Mouse (Mus musculus): Measurements from ENCODE around the gene Meis1.

Meis1 gene

DNA sequence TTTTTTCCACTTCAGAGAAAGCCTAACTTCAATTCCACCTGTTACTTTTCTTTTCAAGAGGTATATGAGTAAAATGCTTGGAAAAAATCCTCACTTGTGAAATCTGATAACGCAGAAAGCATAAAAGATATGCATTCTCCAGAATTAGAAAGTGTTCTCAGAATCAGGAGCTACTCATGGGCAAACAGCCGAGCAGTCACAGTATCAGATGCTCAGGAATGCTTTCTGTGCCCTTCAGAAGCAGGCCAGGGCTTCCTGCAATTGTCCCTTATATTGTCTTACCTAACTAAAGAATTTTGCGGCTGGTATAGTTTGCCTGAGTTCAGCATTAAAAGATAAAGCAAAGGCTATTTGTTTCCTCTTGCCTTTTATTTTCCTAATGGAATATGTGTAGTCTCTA is 71.4 kb downstream of the Meis1 start:
- no peak for DNase-seq (ENCODE audit: low spot score)

DNA sequence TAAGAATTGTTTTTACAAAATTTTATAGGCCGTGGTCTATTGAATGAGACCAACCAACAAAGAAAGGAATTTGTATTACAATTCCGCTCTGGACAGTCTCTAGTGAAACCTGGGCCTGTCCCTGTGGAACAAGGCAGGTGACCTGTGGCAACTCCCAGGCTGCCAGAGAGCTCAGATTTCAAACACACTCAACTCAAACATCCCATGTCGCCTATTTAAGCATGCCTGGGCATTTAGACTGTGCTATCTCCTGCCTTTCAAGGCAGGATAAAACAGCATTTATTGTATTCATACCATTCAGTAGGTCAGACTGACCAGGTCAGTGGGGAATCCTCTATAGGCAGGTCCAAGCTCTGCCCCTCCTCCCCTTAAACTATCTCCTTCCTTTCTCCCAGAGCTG is 73.0 kb downstream of the Meis1 start:
- DNase-seq (ENCODE audit: low spot score) = no peak

DNA sequence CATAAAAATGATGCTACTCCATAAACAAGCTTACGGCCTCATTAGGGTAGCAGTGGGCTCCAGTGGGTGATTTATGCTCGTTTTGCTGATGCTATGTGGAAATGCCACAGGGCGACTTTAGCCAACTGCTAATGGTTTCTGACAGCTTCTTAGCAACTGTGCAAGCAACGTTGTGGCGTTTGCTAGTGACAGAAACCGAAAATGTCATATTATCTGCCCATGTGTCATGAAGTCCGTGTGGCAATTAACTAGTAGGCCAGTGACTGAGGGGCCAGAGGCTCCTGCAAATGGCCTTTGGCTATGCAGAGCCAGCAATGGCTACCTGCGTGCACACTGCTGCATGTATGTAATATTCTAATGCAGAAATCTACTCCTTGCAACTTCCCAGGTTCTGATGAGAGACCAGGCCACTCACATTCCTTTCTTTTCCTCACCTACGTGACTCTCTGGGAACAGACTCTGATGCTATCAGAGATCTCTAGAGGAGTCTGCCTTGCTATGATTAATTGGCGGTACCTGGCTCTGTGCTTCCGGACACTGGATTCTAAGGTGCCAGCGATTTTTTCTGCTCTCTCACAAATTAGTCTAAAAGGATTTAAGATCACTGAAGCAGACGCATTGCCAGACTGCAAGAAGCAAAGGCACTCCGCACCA is 73.7 kb downstream of the Meis1 start:
- no peak for DNase-seq (ENCODE audit: low spot score)

DNA sequence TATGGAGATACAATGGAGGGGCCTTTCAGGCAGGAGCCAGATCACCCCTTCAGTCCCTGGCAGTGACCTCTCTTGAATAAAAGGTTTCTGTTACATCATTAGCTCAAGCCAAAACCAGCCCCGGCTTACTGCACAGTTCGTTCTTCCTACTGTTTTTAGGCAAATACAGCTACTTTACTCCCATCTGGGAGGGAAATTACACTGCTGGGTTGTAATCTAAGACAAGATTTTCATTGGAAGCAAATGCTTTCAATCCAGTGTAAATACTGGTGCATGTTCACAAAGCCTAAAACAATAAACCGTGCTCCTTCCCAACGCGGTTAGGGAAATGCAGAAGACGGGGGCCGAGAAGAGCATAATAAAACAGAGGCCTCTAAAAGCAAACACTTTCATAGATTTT is 74.6 kb downstream of the Meis1 start:
- DNase-seq (ENCODE audit: low spot score) = no peak

DNA sequence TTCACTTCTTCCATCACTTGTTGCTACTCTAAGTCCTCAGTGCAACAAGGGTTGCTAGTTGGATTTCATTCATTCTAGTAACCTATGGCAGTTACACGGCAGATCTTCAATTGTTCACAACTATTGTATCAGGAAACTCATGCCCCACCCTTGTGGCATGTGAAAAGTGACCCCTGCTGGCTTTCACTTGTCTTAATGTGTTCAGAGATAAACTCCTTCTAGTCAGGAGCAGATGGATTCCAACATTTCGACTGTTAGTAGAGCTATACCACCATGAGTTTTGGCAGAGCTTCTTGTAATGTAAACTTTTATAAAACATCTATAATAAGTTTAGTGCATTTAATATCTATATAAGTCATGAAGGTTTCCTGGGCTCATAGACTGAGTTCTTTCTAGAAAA is 75.8 kb downstream of the Meis1 start:
- DNase-seq (ENCODE audit: low spot score) = no peak

DNA sequence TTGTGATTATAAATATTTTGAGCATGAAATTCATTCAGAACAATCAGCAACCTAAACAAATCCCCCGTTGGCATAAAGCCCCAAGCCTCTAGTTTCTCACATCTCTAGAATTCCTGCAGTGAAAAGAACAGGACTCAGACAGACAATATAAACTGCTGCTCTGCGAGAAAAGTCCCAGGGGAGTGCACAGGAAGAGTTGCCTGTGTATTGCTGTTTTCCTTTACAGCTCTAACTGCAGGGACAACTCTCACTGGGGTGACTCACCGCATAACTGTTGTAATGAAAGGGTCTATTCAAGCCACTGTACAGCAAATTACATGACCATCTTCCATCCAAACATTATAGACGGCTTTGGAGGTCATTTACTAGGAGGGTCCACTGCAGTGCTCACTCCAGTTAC is 77.9 kb downstream of the Meis1 start:
- DNase-seq (ENCODE audit: low spot score) = no peak

DNA sequence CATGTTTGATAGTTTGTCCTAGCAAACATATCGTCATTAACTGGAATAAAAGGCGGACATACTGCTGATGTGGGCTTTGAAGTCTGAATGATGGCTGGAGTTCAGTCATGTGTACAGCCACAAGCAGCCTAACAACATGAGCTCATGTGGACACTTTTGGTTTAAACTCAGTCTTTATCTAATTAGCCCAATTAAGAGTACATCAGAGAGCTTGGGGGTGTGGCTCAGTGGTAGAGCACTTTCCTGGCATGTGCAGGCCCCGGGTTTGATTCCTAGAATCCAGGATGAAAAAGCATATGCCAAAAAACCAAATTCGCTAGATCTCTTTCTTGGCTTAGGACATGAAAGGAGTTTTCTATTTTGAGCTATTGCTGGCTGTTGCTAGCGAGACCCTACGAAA is 83.9 kb downstream of the Meis1 start:
- DNase-seq (ENCODE audit: low spot score) = no peak

DNA sequence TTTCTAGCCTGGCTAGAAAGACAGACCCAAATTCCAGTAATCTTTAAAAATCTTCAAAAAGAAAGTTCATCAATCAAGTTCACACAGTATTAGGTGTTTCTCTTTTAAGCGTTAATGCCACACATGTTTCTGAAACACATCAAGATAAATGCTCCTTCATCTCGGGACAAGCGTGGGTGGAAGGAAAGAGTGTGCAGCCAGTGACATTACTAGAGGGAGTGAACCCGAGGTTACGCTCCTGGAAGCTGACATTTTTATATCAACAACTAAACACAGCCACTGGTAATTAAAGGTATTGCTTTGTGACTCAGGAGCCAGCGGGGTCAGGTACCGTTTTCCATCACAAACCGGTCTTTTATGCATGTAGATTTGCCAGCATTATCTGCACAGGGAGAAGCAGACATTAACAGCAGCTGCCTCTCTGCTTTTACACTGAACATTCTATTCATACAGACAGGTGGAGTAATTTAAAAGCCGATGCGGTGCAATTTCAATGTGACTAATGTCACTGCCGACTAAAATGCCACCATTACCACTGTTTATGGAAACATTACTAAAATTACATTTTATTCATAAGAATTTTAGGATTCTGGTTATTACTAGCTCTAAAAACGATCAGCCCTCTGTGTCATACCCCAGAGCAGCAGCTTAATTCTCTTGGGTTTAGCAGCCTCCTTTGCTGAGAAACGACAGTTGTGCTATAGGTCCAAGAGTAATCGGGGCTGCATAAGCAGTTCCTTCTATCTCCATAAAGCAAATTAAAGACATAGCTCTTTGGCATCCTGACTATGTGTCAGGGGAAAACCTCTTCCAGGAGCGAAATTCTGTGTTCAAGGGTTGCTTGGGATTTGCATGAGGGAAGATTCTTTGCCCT is 87.5 kb downstream of the Meis1 start:
- DNase-seq (ENCODE audit: low spot score) = no peak

DNA sequence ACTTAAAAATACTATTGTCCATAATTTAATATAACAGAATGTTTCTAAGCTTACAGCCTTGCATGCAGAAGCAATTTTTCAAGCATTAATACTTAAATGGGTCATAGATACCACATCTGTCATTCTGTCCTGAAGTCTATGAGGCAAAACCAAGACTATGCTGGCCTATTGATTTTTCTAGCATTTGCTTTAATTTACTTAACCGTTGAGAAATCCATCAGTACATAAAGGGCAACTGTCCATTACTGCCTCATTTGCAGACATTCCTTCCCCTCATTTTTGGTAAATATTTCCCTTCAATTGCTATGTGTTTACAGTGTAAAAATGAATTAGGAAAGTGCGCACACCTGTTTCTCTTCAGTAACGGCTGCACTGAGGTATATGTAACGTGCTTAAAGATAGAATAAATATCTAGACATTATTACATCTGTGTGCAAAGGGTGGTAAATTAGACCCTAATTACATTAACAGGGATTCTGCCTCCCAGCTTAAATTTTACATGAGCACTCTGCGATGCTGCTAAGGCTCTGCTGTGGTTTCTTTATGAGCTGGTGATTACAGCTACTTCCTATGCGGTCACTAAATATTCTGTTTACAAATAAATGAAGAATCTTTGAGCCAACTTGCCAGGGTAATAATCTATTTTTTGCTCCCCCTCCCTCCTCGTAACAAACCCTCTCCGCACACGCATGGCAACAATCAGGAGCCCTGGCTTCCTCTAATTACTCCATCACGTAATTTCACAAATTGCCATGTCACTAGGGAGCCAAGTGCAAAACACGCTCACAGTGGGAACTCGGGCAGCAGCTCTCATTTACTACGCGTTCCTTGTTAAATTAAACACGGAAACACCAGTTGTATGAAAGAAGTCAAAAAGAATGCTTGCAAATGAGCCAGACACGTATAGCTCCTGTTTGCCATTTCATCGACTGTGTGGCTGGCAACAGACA is 88.7 kb downstream of the Meis1 start:
- no peak for DNase-seq (ENCODE audit: low spot score)

DNA sequence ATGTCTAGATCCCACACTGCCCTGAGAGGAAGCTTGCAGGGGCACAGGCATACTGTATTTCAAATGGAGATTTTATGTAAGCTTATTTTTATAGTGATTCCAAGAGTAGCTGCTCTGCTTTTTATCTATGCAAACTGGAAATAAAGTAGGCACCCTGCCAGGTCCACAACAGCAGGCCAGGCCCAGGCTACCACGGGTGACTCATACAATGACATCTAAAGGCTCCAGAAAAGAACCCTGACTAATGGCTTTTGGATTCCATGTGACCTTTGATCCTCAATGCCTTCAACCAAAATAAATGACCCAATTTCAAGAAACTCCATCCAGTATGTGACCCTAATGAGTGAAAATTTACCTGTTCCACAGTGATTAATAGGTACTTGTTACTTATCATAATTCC is 91.4 kb downstream of the Meis1 start:
- no peak for DNase-seq (ENCODE audit: low spot score)

DNA sequence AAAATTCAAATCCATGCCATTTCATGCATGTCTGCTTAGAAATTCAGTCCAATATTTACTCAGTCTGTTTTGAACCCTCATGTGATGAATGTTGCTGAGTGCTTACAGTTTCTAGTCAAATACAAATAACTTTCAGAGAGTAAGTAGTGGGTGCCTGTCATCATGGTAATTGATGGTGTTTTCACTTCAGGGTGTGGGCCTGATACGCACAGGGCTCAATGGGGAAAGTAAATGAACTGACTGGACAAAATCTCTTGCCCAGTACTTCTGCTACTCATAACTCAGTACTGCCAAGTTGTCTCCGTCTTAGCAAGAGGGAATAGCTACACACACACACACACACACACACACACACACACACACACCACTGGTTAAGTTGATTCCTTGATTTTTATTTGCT is 92.0 kb downstream of the Meis1 start:
- no peak for DNase-seq (ENCODE audit: low spot score)

DNA sequence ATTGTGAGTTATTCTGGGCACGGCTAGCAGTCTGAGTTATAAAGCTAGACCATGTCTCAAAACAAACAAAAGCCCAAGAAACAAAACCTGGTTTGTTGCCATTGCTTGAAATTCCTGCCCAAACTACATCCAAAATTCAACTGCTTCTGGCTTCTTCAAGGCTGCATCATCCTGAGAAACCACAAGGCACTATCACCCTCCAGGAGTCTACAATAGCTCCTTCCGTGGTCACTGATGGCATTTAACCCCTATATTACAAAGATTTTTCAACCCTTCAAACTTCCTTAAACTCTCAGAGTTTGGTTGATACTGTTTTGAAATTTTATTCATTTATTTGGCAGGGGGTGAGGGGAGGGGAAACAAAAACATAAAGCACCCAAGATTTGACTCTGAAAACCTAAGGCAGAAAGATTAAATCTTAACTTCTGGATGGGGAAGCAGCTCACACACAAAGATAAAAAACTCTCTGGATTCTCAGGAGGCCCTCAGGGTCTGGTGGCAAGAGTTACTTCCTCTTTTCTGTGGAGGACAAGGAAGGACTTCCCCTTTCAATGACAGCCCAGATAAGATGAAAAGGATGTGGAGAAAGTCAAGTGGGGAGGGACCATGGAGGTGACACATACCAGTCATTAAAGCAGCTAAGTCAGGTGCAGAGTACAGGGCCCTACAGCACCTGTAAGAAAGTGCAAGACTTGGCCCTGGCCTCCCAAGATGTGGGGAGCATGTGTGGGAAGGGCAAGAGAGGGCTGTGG is 94.0 kb downstream of the Meis1 start:
- no peak for DNase-seq (ENCODE audit: low spot score)

DNA sequence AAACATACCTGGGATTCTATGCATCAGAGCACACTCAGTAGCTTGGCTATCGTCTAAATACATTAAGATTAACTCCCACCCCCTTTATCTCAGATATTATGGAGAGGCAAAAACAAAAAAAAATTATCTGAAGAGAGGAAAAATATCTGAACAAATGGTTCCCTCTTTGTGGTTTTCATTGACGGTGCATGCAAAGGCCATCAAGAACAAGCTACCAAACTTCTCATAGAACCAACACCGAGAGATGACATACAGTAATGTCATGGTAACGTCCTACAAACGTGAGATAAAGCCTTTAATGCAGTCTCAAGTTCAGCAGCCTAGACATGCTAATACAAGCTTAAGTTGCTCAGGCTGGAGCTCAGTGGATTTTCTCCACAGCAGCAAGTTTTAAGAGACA is 95.5 kb downstream of the Meis1 start:
- DNase-seq (ENCODE audit: low spot score) = no peak

DNA sequence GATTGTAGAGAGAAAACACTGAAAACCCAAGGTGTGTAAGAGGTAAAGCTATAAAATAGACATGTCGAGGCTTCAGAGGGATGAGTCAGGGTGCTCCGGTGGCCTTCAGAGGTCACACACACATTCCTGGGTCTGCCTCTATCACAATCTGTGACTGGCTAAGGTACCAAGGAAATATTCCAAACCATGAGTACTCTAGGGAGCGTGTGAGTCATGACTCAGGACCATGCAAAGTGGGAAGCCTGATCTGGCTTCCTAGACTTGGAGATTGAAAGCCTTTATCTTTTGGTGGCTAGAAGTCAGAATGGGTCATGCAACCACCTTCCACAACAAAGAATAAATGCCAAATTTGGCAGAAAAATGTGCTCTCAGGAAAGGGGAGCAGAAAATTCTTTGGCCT is 98.1 kb downstream of the Meis1 start:
- DNase-seq (ENCODE audit: low spot score) = no peak

DNA sequence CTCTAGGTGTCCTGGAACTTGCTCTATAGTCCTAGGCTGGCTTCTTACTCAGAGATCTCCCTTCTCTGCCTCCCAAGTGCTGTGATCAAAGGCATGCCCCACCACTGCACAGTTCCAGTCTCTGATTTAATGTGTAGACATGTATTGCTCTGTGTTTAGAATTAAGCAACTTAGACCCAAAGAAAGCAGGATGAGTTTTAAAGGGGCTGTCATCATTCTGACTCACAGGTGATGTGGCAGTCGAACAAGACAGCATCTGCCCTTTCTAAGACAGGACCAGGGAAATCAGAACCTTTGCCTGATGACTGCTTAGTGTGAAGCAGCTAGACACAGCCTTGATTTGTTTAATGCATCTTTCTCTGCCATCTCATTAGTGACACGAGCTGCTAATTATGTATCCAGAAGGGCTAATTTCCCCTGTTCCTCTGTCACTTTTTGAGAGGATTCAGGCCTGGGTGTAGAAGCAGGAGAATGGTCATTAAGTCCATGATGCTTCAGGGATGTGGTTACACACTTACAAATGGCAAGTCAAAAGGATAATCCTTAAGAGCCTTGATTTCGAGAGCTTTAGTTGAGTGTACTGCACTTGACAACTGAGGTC is 99.5 kb downstream of the Meis1 start:
- DNase-seq (ENCODE audit: low spot score) = no peak

DNA sequence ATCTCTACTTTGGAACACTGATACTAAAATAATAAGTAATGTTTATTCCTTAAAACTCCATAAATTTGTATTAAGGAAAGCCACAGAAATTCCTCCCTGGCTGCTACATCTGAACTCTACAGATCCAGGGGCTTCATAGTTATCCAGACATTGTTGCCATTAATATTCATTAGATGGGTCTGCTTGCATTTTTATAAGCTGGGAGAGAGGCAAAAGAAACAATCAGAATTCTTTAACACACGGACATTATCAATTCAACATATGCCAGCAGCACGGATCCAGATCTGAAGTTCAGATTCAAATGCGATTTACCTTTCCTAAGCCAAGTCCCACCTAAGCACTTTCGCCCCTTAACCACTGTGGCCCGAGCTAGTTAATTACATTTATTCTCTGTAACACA is 100.9 kb downstream of the Meis1 start:
- DNase-seq (ENCODE audit: low spot score) = no peak

DNA sequence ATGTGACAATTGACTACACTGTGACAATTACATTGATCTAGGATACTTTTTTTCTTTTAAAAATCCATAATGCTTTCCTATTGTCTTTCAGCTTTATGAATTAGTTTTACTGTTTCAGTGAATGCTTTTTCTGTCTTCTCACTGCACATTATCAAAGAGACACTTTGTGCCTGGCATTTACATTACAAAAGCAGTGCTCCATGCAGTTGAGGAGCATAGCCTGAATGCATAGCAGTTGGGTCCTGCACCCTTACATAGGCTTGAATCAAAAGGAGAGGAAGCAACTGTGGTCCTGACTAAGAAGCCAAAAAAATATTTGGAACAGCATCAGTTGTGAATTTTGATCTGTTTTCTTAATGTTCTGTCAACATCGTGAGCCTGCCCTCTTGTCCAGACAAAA is 105.5 kb downstream of the Meis1 start:
- DNase-seq (ENCODE audit: low spot score) = no peak

DNA sequence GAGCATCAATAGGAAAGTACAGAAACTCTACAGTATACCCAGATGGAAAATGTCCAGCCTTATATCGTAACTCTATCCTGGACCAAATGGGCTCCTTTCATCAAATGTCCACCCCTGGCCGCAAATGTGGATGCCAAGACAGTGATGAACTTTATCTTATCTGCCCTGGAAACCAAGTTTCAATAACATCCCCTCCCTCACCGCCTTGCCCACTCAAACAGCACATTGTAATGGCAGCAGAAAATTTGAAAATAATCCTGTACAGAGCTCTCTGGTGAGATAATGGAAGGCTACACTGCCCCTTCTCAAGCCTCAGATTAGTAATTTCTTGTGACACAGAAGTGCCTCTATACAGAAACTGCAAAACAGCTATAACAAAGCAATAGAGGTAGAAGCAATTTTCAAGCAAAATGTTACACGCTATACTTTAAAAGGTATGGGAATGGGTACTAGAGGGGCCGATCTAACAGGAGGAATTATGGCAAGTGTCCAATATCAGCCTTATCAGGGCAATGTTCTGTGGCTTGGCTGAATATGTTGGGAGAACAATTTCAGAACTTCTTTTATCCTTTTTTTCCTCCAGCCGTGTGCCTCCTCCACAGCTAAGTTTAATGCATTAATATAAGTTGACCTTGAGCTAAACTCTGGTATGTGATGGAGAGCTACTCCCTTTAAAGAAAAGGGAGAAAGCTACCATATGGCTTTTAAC is 106.3 kb downstream of the Meis1 start:
- no peak for DNase-seq (ENCODE audit: low spot score)

DNA sequence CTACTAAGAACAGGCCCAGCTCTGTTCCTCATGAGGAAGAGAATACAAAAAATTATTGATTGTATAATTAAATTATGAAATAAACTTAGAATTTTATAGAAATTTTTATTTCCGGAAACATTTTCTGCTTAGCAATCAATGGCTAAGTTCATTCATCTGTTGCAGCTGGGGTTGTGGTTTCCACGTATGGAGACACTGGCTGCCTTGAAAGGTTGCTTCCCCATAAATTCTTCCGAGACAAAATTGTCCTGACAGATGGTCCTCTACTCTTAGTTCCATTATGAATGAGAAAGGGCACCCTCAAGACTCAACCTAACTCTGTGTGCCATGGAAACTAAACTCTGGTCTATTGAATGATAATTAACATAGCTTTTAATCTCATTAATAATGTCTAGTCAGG is 111.9 kb downstream of the Meis1 start:
- no peak for DNase-seq (ENCODE audit: low spot score)

DNA sequence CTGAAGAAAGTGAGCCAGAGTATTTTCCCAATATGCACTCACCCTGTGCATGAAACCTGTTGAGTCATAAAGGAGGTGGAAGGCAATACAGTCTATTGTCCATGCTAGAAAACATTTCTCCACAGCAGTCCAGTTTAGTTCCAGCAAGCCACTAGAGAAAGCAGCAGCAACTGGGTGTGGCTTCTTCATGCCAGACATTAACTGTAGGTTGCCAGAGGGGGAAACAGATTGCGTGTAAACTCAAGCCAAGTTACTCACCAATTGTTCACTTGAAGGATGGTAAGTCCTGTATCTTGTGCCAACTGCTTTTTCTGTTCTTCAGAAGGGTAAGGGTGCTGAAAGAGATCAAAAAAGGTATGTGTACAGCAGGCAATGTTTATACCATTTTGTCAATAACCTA is 113.4 kb downstream of the Meis1 start:
- DNase-seq (ENCODE audit: low spot score) = no peak

DNA sequence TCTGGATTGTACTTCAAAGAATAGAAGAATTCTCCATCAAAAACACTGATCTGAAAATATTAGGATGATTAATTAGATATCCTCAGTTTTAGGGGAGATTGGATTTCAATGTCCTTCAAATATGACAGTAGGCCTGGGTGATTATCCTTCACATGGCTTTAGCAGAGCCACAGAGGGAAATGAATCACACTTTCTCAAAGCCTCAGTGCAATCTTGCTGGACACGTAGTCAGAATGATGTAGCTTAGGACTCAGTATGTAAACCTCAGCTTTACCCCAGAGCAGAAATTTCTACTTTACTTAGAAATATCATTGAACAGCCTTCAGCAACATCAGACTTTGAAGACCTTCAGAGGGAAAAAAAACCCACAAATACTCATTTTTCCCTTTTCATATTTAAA is 113.9 kb downstream of the Meis1 start:
- no peak for DNase-seq (ENCODE audit: low spot score)
